Mouse (Mus musculus) stomach, postnatal 0 days (tissue): ENCODE measurements around the gene Ubr4. TPM values are rescaled to one million over a fixed set of nuclear protein-coding genes. Genes with fewer than 3 reads are reported as not detected.

Source experiments
- ATAC-seq: fragments of 200-750 bp; cut with Nextera tagmentation; 2 replicates; pipeline ENCODE4 v1.8.0; 2017; ENCODE audit not compliant: low FRiP score, low TSS enrichment
- DNase-seq: peaks from one replicate; pipeline ENCODE4 v3.0.0-alpha.2; 2016; ENCODE audit warnings: low spot score
- H3K27ac ChIP-seq: fragments of 300-500 bp; sonication (generic); replicated peaks from 2 replicates; pipeline ENCODE4 v1.5.1; 2014; ENCODE audit warnings: mild to moderate bottlenecking, control low read depth
- H3K27me3 ChIP-seq: fragments of 300-500 bp; sonication (generic); 2 replicates; pipeline ENCODE4 v1.6.1; 2014; ENCODE audit warnings: low read length; ENCODE audit not compliant: control insufficient read depth, insufficient read depth
- H3K36me3 ChIP-seq: fragments of 300-500 bp; sonication (generic); 2 replicates; pipeline ENCODE4 v1.6.1; 2014; ENCODE audit warnings: low read length, mixed read lengths; ENCODE audit not compliant: control insufficient read depth, insufficient read depth
- H3K4me1 ChIP-seq: fragments of 300-500 bp; sonication (generic); replicated peaks from 2 replicates; pipeline ENCODE4 v1.6.1; 2014; ENCODE audit warnings: antibody characterized with exemption; ENCODE audit not compliant: control insufficient read depth, insufficient read depth
- H3K4me2 ChIP-seq: fragments of 300-500 bp; sonication (generic); replicated peaks from 2 replicates; pipeline ENCODE4 v1.6.1; 2014; ENCODE audit warnings: low read depth, mild to moderate bottlenecking, control low read depth, moderate library complexity
- H3K4me3 ChIP-seq: fragments of 300-500 bp; sonication (generic); 2 replicates; pipeline ENCODE4 v1.5.1; 2014; ENCODE audit warnings: low read depth, low read length, control low read depth
- H3K9ac ChIP-seq: fragments of 300-500 bp; sonication (generic); 2 replicates; pipeline ENCODE4 v1.6.1; 2014; ENCODE audit warnings: mild to moderate bottlenecking, low read length, control low read depth, mixed read lengths
- H3K9me3 ChIP-seq: fragments of 300-500 bp; sonication (generic); 2 replicates; pipeline ENCODE4 v1.6.1; 2016; ENCODE audit warnings: low read length; ENCODE audit not compliant: control insufficient read depth
- CTCF ChIP-seq: IDR thresholded peaks from 2 replicates; pipeline ENCODE4 v1.5.1; 2016; ENCODE audit warnings: antibody characterized with exemption, low read depth, mild to moderate bottlenecking, moderate library complexity
- EP300 ChIP-seq: optimal IDR thresholded peaks from 2 replicates; pipeline ENCODE3; 2016; ENCODE audit warnings: antibody characterized with exemption
- WGBS: fragments of 180-500 bp; shearing (Covaris S2); extraction: QIAGEN DNeasy Blood & Tissue Kit; methylation state at CpG from one replicate; pipeline ENCODE4 v1.1.7; 2014; 5-methylcytosine and 5-hydroxymethylcytosine counted together
- polyA plus RNA-seq: library from polyadenylated mRNA; unstranded; fragments of >200 nt; fragmentation: Nextera tagmentation; extraction: Ambion mirVana; gene quantifications from 2 replicates; pipeline ENCODE4 v1.2.1, GENCODE M21; 2015

The Ubr4 gene
- polyA plus RNA-seq, 1 experiment from 2014 or later: 32.8 TPM

DNA sequence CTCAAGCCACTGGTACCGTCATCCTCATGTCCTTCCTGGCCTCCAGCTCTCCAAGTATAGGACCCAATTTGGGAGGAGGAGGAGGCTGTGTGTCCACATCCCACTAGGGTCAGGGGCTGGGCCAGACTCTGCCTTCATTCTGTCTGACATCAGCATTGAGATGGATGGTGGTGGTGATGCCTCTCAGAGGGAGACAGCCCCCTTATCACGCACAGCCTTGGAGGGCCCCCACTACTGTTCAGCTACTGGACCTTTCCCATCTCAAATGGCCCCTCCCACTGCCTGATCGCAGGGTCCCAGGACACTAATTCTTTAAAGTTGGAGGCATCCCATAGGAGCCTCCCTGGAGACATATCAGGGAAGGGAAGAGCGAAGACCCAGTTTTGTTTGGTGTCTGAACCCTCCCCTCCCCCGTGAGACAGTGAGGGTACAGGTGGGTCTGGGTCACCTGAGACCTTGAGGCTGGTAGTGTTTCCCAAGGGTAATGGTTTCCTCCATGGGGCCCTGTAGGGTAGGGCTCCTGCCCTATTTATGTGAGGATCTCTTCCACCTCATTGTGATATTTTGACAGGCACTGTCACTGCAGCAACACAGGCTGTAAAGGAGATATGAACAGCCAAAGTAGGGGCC lies 139.2 kb downstream of the Ubr4 start:
- ATAC-seq (no peak), DNase-seq (no peak)
- Histone ChIP-seq H3K27me3 (no peaks in the 10 kb centered on the region), H3K4me2 (no peak overlapping the region), H3K36me3 (peaks cover 15% of the 10 kb centered on the region), H3K4me3 (no peak overlapping the region), H3K27ac (no peak overlapping the region), H3K4me1 (no peaks in the 10 kb centered on the region), H3K9ac (no peak overlapping the region), H3K9me3 (no peaks in the 10 kb centered on the region)
- TF ChIP-seq CTCF: no peak
- TF ChIP-seq EP300: no peak
- 86% methylated on average over 5 of the region's 5 CpGs for WGBS

DNA sequence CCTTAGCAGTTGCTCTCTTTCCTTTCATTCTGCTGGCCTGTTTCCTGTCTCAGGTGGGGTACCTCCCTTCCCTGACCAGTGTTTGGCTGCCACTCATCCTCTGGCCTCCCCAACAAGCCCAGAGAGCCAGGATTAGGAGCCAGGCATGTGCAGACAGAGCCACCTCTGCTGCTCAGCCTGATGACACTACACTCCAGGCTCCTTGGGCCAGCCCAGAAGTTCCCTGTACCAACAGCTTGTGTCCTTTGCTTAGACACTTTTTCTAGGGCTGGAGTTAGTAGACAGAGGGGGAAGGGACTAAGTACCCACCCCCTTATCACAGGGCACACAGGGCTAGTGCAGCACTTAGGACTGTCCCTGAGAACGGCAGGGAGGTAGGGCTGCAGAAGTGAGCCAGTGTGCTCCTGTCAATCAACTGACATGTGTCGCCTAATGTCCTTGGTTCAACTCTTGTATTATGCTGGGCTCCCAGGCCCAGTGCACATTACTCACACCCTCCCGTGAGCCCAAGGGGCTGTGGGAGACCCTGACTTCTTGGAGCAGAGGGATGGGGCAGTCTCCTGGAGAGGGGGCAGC lies 139.9 kb downstream of the Ubr4 start:
- Histone ChIP-seq H3K36me3 (peaks cover 15% of the 10 kb centered on the region), H3K4me2 (no peak overlapping the region), H3K27ac (no peak overlapping the region), H3K9ac (no peak overlapping the region), H3K4me3 (no peak overlapping the region), H3K27me3 (no peaks in the 10 kb centered on the region), H3K4me1 (no peaks in the 10 kb centered on the region), H3K9me3 (no peaks in the 10 kb centered on the region)
- ATAC-seq: no peak
- TF ChIP-seq CTCF: no peak
- no peak for TF ChIP-seq EP300
- WGBS: 44% methylated on average over 3 of the region's 3 CpGs
- DNase-seq: no peak

DNA sequence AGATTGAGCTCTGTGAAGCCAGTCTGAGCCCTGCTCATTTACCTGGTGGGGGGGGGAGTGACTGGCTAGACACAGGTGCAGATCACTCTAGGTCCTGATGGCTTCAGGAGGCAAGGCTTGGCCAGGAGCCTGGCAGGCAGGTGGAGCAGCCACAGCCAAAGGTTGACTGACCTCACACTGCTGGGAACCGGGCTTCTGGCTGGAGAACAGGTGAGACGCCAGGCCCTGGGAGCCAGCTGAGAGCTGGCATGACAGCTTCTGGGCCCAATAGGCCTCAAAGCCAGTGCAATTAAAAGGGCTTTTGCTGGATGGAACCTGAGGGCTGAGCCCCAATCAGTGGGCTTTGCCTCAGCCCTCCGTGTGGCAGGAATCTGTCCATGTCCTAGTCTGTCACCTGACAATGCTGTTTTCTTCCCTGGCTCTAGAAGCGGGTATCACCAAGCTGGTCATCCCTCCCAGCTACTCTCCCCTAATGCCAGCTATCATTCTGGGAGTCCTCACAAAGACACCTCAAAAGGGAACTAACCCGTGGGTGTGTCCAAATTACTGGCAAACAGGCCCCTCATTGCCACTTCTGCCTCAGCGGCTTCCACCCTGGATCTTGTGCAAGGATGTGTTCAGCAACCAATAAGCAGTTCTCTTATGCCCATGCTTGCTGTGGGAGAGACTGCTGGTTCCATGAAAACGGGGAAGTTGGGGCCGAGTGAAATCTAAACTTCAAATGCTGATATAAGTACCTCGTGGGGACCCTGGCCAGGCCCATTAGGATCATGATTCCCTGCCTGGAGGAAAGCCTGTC lies 141.0 kb downstream of the Ubr4 start:
- no peaks in the 10 kb centered on the region for H3K9me3 ChIP-seq
- ATAC-seq: no peak; the same call in 1 of the 2 replicates
- H3K27me3 ChIP-seq: no peaks in the 10 kb centered on the region
- no peaks in the 10 kb centered on the region for H3K4me1 ChIP-seq
- H3K36me3 ChIP-seq: peaks cover 11% of the 10 kb centered on the region
- no peak for TF ChIP-seq EP300
- no peak for TF ChIP-seq CTCF
- 59% methylated on average over 9 of the region's 9 CpGs for WGBS
- no peak overlapping the region for H3K9ac ChIP-seq
- H3K4me2 ChIP-seq: no peak overlapping the region
- DNase-seq: no peak
- no peak overlapping the region for H3K4me3 ChIP-seq
- H3K27ac ChIP-seq: no peak overlapping the region

DNA sequence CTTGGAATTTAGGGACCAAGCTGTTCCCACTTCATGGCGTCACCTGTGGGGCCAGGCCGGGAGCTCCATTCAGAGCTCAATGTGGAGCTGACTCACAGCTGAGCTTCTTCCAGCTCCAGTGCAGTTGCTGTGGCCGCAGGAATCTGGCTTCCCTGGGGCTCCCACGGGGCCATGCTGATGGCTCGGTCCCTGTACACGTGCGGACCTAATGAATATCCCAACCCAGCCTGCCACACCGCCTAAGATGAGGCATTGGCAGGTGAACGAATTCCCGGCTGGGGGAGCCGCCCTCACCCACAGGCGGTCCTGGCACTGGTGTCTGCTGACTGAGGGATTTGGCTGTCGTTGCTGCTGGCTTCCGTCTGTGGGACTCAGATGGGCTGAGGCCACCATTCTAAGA lies 148.4 kb downstream of the Ubr4 start:
- H3K4me1 ChIP-seq: no peaks in the 10 kb centered on the region
- H3K36me3 ChIP-seq: no peaks in the 10 kb centered on the region
- H3K9me3 ChIP-seq: no peaks in the 10 kb centered on the region
- no peak for ATAC-seq
- H3K27me3 ChIP-seq: no peaks in the 10 kb centered on the region
- H3K27ac ChIP-seq: no peak overlapping the region
- no peak overlapping the region for H3K4me3 ChIP-seq
- TF ChIP-seq EP300 (no peak), CTCF (no peak)
- H3K4me2 ChIP-seq: no peak overlapping the region
- WGBS: 52% methylated on average over 14 of the region's 14 CpGs
- DNase-seq: no peak
- no peak overlapping the region for H3K9ac ChIP-seq

DNA sequence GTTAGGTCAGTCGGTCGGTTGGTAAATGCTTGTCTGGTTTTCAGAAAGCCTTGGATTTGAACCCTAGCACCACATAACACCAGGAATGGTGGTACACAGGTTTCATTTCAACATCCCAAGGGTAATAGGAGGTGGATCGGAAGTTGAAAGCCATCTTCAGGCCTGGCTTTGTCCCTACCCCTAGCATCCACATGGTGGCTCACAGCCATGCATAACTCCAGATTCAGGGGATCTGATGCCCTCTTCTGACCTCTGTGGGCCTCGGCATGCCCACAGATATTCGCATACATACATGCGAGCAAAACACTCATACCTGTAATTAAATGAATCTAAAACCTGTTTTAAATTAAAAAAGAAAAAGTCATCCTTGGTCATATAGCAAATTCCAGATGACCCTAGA lies 149.3 kb downstream of the Ubr4 start:
- no peaks in the 10 kb centered on the region for H3K36me3 ChIP-seq
- no peak for DNase-seq
- H3K9ac ChIP-seq: no peak overlapping the region
- no peaks in the 10 kb centered on the region for H3K9me3 ChIP-seq
- WGBS: 81% methylated on average over 6 of the region's 6 CpGs
- ATAC-seq: no peak
- H3K4me2 ChIP-seq: no peak overlapping the region
- no peak overlapping the region for H3K27ac ChIP-seq
- H3K4me1 ChIP-seq: no peaks in the 10 kb centered on the region
- H3K27me3 ChIP-seq: no peaks in the 10 kb centered on the region
- no peak overlapping the region for H3K4me3 ChIP-seq
- TF ChIP-seq CTCF (peak; percentile 30; the same call in 1 of the 2 replicates), EP300 (no peak)

DNA sequence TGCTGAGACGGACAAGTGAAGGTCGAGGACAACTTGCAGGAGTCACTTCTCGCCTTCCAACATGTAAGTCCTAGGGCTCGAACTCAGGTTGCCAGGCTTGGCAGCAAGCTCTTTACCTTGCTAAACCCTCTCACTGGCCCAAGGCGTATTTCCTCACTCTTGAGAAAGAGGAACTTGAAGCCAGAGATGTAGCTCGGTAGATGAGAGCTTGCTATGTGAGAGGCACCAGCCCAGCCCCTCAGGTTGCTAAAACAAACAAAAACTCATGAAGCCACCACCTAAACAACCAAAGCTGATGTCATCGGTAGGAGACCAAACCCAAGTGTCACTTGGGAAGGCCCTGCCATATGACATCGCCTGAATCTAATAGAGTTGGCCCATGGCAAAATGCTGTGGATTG lies 151.5 kb downstream of the Ubr4 start:
- no peaks in the 10 kb centered on the region for H3K36me3 ChIP-seq
- H3K9ac ChIP-seq: no peak overlapping the region
- TF ChIP-seq CTCF: no peak
- TF ChIP-seq EP300: no peak
- H3K27me3 ChIP-seq: no peaks in the 10 kb centered on the region
- no peak for DNase-seq
- H3K4me1 ChIP-seq: no peaks in the 10 kb centered on the region
- H3K4me2 ChIP-seq: no peak overlapping the region
- H3K4me3 ChIP-seq: no peak overlapping the region
- 77% methylated on average over 8 of the region's 8 CpGs for WGBS
- no peak overlapping the region for H3K27ac ChIP-seq
- H3K9me3 ChIP-seq: no peaks in the 10 kb centered on the region
- ATAC-seq: no peak
